Mouse (Mus musculus): Measurements from ENCODE around the gene Lhx6.

Lhx6 gene

GRCm38 (mm10) chr2:36093914-36094475 lies 11.2 kb downstream of the Lhx6 start:
- no peak for DNase-seq (ENCODE audit: inconsistent age in 2 of 2, low spot score in 1 of 2)

- no peak for DNase-seq (ENCODE audit: inconsistent age in 2 of 2, low spot score in 1 of 2)
Observed at GRCm38 (mm10) chr2:36093301-36093700, 11.9 kb downstream of the Lhx6 start.

GRCm38 (mm10) chr2:36092748-36093147 lies 12.5 kb downstream of the Lhx6 start:
- DNase-seq (ENCODE audit: inconsistent age in 2 of 2, low spot score in 1 of 2) = no peak

- DNase-seq (ENCODE audit: inconsistent age in 2 of 2, low spot score in 1 of 2) = peak; percentile 50 to 83
Observed at GRCm38 (mm10) chr2:36090853-36091741, 14.1 kb downstream of the Lhx6 start.

- DNase-seq (ENCODE audit: inconsistent age in 2 of 2, low spot score in 1 of 2) = no peak
Observed at GRCm38 (mm10) chr2:36089190-36089589, 16.0 kb downstream of the Lhx6 start.

- DNase-seq (ENCODE audit: inconsistent age in 2 of 2, low spot score in 1 of 2) = no peak
Observed at GRCm38 (mm10) chr2:36085041-36085440, 20.2 kb downstream of the Lhx6 start.

GRCm38 (mm10) chr2:36082802-36083580 lies 22.2 kb downstream of the Lhx6 start:
- no peak for DNase-seq (ENCODE audit: inconsistent age in 2 of 2, low spot score in 1 of 2)

- DNase-seq (ENCODE audit: inconsistent age in 2 of 2, low spot score in 1 of 2) = no peak
Observed at GRCm38 (mm10) chr2:36081446-36081845, 23.8 kb downstream of the Lhx6 start.

GRCm38 (mm10) chr2:36077160-36077761 lies 27.9 kb downstream of the Lhx6 start:
- DNase-seq (ENCODE audit: inconsistent age in 2 of 2, low spot score in 1 of 2) = no peak

GRCm38 (mm10) chr2:36075210-36075609 lies 30.0 kb downstream of the Lhx6 start:
- no peak for DNase-seq (ENCODE audit: inconsistent age in 2 of 2, low spot score in 1 of 2)

- DNase-seq (ENCODE audit: inconsistent age in 2 of 2, low spot score in 1 of 2) = peak in 1 of 2 experiments; percentile 46
Observed at GRCm38 (mm10) chr2:36073781-36074180, 31.4 kb downstream of the Lhx6 start.

- no peak for DNase-seq (ENCODE audit: inconsistent age in 2 of 2, low spot score in 1 of 2)
Observed at GRCm38 (mm10) chr2:36071660-36072305, 33.4 kb downstream of the Lhx6 start.

- no peak for DNase-seq (ENCODE audit: inconsistent age in 2 of 2, low spot score in 1 of 2)
Observed at GRCm38 (mm10) chr2:36067132-36067531, 38.1 kb downstream of the Lhx6 start.

- no peak for DNase-seq (ENCODE audit: inconsistent age in 2 of 2, low spot score in 1 of 2)
Observed at GRCm38 (mm10) chr2:36061409-36061808, 43.8 kb downstream of the Lhx6 start.

GRCm38 (mm10) chr2:36056248-36056647 lies 49.0 kb downstream of the Lhx6 start:
- DNase-seq (ENCODE audit: inconsistent age in 2 of 2, low spot score in 1 of 2) = no peak

- no peak for DNase-seq (ENCODE audit: inconsistent age in 2 of 2, low spot score in 1 of 2)
Observed at GRCm38 (mm10) chr2:36053249-36053648, 52.0 kb downstream of the Lhx6 start.

- no peak for DNase-seq (ENCODE audit: inconsistent age in 2 of 2, low spot score in 1 of 2)
Observed at GRCm38 (mm10) chr2:36049567-36049954, 55.6 kb downstream of the Lhx6 start.

- peak; percentile 99 to 100 for DNase-seq (ENCODE audit: inconsistent age in 2 of 2, low spot score in 1 of 2)
Observed at GRCm38 (mm10) chr2:36048748-36049566, 56.3 kb downstream of the Lhx6 start, which contains the start of the genes Ndufa8 and Morn5. TSS of gene Ndufa8 (minus strand) at chr2:36049406. TSS of gene Morn5 (plus strand) at chr2:36049458.

GRCm38 (mm10) chr2:36048164-36048563 lies 57.0 kb downstream of the Lhx6 start:
- DNase-seq (ENCODE audit: inconsistent age in 2 of 2, low spot score in 1 of 2) = peak in 1 of 2 experiments; percentile 42

- peak in 1 of 2 experiments; percentile 19 for DNase-seq (ENCODE audit: inconsistent age in 2 of 2, low spot score in 1 of 2)
Observed at GRCm38 (mm10) chr2:36040872-36041271, 64.3 kb downstream of the Lhx6 start.
